Mouse (Mus musculus) Muller cell, postnatal 12 days (primary cell): ENCODE measurements around the gene Olfr479.
"Not testable (repeated sequence)": the region's sequence is repeated elsewhere in the genome, so short reads cannot be mapped to it uniquely, and the experiment has no call there.

Source experiments
- DNase-seq: peaks from one replicate; pipeline ENCODE4 v3.0.0-alpha.2; 2015; ENCODE audit errors: inconsistent ontology term

Gene Olfr479

GRCm38 (mm10) chr7:108050393-108050792 lies at the start of gene Olfr479:
Gene Olfr479, plus strand, starts transcription at chr7:108050693.
- no peak for DNase-seq

GRCm38 (mm10) chr7:108014256-108014655 lies 36.2 kb upstream of the Olfr479 start:
- DNase-seq: not testable (repeated sequence)

GRCm38 (mm10) chr7:108033889-108034288 lies 16.6 kb upstream of the Olfr479 start, which contains the start of gene Olfr478:
Gene Olfr478, minus strand, starts transcription at chr7:108033989.
- no peak for DNase-seq

GRCm38 (mm10) chr7:108067246-108067645 lies 16.8 kb downstream of the Olfr479 start, which contains the start of gene Olfr480:
Gene Olfr480, minus strand, starts transcription at chr7:108067346.
- DNase-seq: no peak

GRCm38 (mm10) chr7:108079555-108079954 lies 29.1 kb downstream of the Olfr479 start, which contains the start of gene Olfr481:
Gene Olfr481, plus strand, starts transcription at chr7:108079855.
- DNase-seq: no peak

- DNase-seq: no peak
Observed at GRCm38 (mm10) chr7:108097486-108097885, 47.0 kb downstream of the Olfr479 start, which contains the start of gene Olfr482. Gene Olfr482, minus strand, starts transcription at chr7:108097586.

- no peak for DNase-seq
Observed at GRCm38 (mm10) chr7:108100549-108100948, 50.1 kb downstream of the Olfr479 start, which contains the start of gene Olfr483. Gene Olfr483, plus strand, starts transcription at chr7:108100849.
